Mouse (Mus musculus) ES-E14 (cell line): ENCODE measurements around the gene Actl6a. TPM values are rescaled to one million over a fixed set of nuclear protein-coding genes. Genes with fewer than 3 reads are reported as not detected.
A peak's percentile ranks its signal among the peaks of the same experiment; 100 is the strongest.
"Not testable (repeated sequence)": the region's sequence is repeated elsewhere in the genome, so short reads cannot be mapped to it uniquely, and the experiment has no call there.

Source experiments
- DNase-seq: peaks from one replicate; pipeline ENCODE4 v3.0.0-alpha.2; 2013; ENCODE audit warnings: low read depth, low spot score
- H3K27ac ChIP-seq: 2 replicates; pipeline ENCODE4 v1.5.1; 2012; ENCODE audit warnings: low read depth, mild to moderate bottlenecking, low read length, moderate library complexity, mixed read lengths; ENCODE audit not compliant: poor library complexity, insufficient read depth, severe bottlenecking
- H3K36me3 ChIP-seq: 2 replicates; pipeline ENCODE4 v1.6.1; 2012; ENCODE audit warnings: mild to moderate bottlenecking, low read length, moderate library complexity, mixed read lengths; ENCODE audit not compliant: control insufficient read depth, poor library complexity, insufficient read depth, severe bottlenecking
- H3K4me1 ChIP-seq, 2 experiments: fragments of 150-350 bp in 1 of 2; sonication (generic) in 1 of 2; 2 replicates each; pipeline ENCODE4 v1.6.1; 2012; ENCODE audit warnings: low read length in 2 of 2, mild to moderate bottlenecking in 1 of 2, mixed read lengths in 1 of 2; ENCODE audit not compliant: control insufficient read depth in 2 of 2, insufficient read depth in 2 of 2, poor library complexity in 1 of 2
- H3K4me3 ChIP-seq, 2 experiments: fragments of 150-350 bp in 1 of 2; sonication (generic) in 1 of 2; 2 replicates each; pipeline ENCODE4 v1.5.1; 2012; ENCODE audit warnings: low read length in 2 of 2, low read depth in 1 of 2, mild to moderate bottlenecking in 1 of 2, mixed read lengths in 1 of 2; ENCODE audit not compliant: insufficient read depth in 1 of 2, poor library complexity in 1 of 2, severe bottlenecking in 1 of 2
- H3K9ac ChIP-seq: 2 replicates; pipeline ENCODE4 v1.6.1; 2012; ENCODE audit warnings: low read depth, mild to moderate bottlenecking, low read length, mixed read lengths; ENCODE audit not compliant: poor library complexity, insufficient read depth, severe bottlenecking
- H3K9me3 ChIP-seq: fragments of 150-350 bp; sonication (generic); 2 replicates; pipeline ENCODE4 v1.6.1; 2012; ENCODE audit warnings: low read depth, mild to moderate bottlenecking, low read length; ENCODE audit not compliant: control insufficient read depth, insufficient read depth
- CHD2 ChIP-seq: IDR thresholded peaks from 2 replicates; pipeline ENCODE4 v1.6.1; 2014; ENCODE audit warnings: mild to moderate bottlenecking, low read depth, low read length, inconsistent platforms
- HCFC1 ChIP-seq: IDR thresholded peaks from 2 replicates; pipeline ENCODE4 v1.6.1; 2012; ENCODE audit warnings: low read length, inconsistent platforms, borderline replicate concordance; ENCODE audit not compliant: insufficient read depth
- MAFK ChIP-seq: IDR thresholded peaks from 2 replicates; pipeline ENCODE4 v1.6.1; 2014; ENCODE audit warnings: mild to moderate bottlenecking, low read depth, low read length, inconsistent platforms; ENCODE audit not compliant: insufficient read depth
- ZC3H11A ChIP-seq: IDR thresholded peaks from 2 replicates; pipeline ENCODE4 v1.6.1; 2012; ENCODE audit warnings: low read depth, mild to moderate bottlenecking, inconsistent platforms, low read length, borderline replicate concordance
- ZNF384 ChIP-seq: IDR thresholded peaks from 2 replicates; pipeline ENCODE4 v1.6.1; 2012; ENCODE audit warnings: low read depth, low read length, inconsistent platforms
- in situ Hi-C, 2 experiments: fragments of 600-800 bp; cut with MboI; formaldehyde crosslinking; loops; one replicate each; pipeline ENCODE4 v1.15.1; 2025; ENCODE audit warnings: low sequenced_read_pairs in 2 of 2, inconsistent platforms in 1 of 2; ENCODE audit not compliant: unreplicated experiment in 2 of 2
- total RNA-seq: library from RNA; depleted of rRNA; stranded (reverse); fragments of 300-350 nt; gene quantifications from 2 replicates; pipeline ENCODE4 v1.2.3, GENCODE M21; 2012; rRNA removed

The Actl6a gene
- total RNA-seq = 160 and 178 TPM in 2 replicates

GRCm38 (mm10) chr3:32705647-32706348, at the start of gene Actl6a:
Actl6a (plus strand) TSS chr3:32706298.
- peaks cover 6 to 13% of the 10 kb centered on the region in 2 experiments for H3K4me1 ChIP-seq
- not testable (repeated sequence) for H3K36me3 ChIP-seq, H3K4me3 ChIP-seq, H3K9me3 ChIP-seq, DNase-seq
- in situ Hi-C loops = loop anchor here in 1 of 2 experiments (25.0 kb wide), 1 partner anchor 1357 kb away; no protein-coding TSS in a partner anchor
- H3K27ac ChIP-seq = peak within 1 kb of the TSS; percentile 60
- peak within 1 kb of the TSS; percentile 20; the same call in 1 of the 2 replicates for H3K9ac ChIP-seq

GRCm38 (mm10) chr3:32656398-32656994, 49.6 kb upstream of the Actl6a start:
- Histone ChIP-seq H3K4me3 (no peak overlapping the region), H3K36me3 (no peaks in the 10 kb centered on the region), H3K9ac (no peak overlapping the region), H3K4me1 (peaks cover 1 to 10% of the 10 kb centered on the region in 2 experiments; a peak in 2 of 4 replicates), H3K9me3 (no peaks in the 10 kb centered on the region), H3K27ac (no peak overlapping the region)
- in situ Hi-C loops = no loop called here
- no peak for DNase-seq
- no peak for TF ChIP-seq HCFC1
- no peak for TF ChIP-seq ZC3H11A
- TF ChIP-seq ZNF384 = no peak
- TF ChIP-seq MAFK = no peak
- TF ChIP-seq CHD2 = no peak

GRCm38 (mm10) chr3:32658401-32658800, 47.7 kb upstream of the Actl6a start:
- Histone ChIP-seq H3K9ac (no peak overlapping the region), H3K27ac (no peak overlapping the region), H3K36me3 (no peaks in the 10 kb centered on the region), H3K9me3 (no peaks in the 10 kb centered on the region), H3K4me3 (no peak overlapping the region; a peak in 1 of 4 replicates), H3K4me1 (peaks cover 1 to 10% of the 10 kb centered on the region in 2 experiments; a peak in 2 of 4 replicates)
- in situ Hi-C loops = no loop called here
- no peak for DNase-seq
- no peak for TF ChIP-seq CHD2
- TF ChIP-seq HCFC1 = no peak
- no peak for TF ChIP-seq MAFK

GRCm38 (mm10) chr3:32658821-32659220, 47.3 kb upstream of the Actl6a start:
- in situ Hi-C loops = no loop called here
- Histone ChIP-seq H3K36me3 (no peaks in the 10 kb centered on the region), H3K9me3 (no peaks in the 10 kb centered on the region), H3K9ac (no peak overlapping the region), H3K27ac (no peak overlapping the region), H3K4me3 (peak overlapping the region in 1 of 2 experiments; percentile 53; a peak in 2 of 4 replicates), H3K4me1 (peaks cover 1 to 10% of the 10 kb centered on the region in 2 experiments; a peak in 2 of 4 replicates)
- no peak for DNase-seq
- TF ChIP-seq CHD2 = no peak
- no peak for TF ChIP-seq ZNF384
- no peak for TF ChIP-seq ZC3H11A
- TF ChIP-seq MAFK = no peak
- no peak for TF ChIP-seq HCFC1

- Histone ChIP-seq H3K4me3 (no peak overlapping the region), H3K36me3 (no peaks in the 10 kb centered on the region), H3K9me3 (no peaks in the 10 kb centered on the region), H3K27ac (no peak overlapping the region), H3K4me1 (peaks cover 1 to 10% of the 10 kb centered on the region in 2 experiments; a peak in 2 of 4 replicates), H3K9ac (no peak overlapping the region)
- no peak for DNase-seq
- no peak for TF ChIP-seq HCFC1
- no peak for TF ChIP-seq ZNF384
- no peak for TF ChIP-seq CHD2
- TF ChIP-seq MAFK = no peak
- no peak for TF ChIP-seq ZC3H11A
- in situ Hi-C loops = no loop called here
Observed at GRCm38 (mm10) chr3:32659506-32659905, 46.6 kb upstream of the Actl6a start.
